Mouse (Mus musculus) MEL (cell line): ENCODE data around the gene Pdlim1. TPM values are rescaled to one million over a fixed set of nuclear protein-coding genes. Genes with fewer than 3 reads are reported as not detected.

ENCODE experiments used
- DNase-seq: peaks from one replicate; pipeline ENCODE4 v3.0.0; 2011; ENCODE audit warnings: low read depth, low spot score
- H3K27ac ChIP-seq: 2 replicates; pipeline ENCODE4 v1.5.1; 2012; ENCODE audit warnings: low read depth, mild to moderate bottlenecking, control low read depth, low read length, moderate library complexity; ENCODE audit not compliant: control insufficient read depth
- H3K27me3 ChIP-seq, 2 experiments: fragments of 150-350 bp in 1 of 2; sonication (generic) in 1 of 2; 2 replicates each; pipeline ENCODE4 v1.6.1; 2012; ENCODE audit warnings: low read length in 2 of 2, mild to moderate bottlenecking in 2 of 2, improper control_type of control experiment in 1 of 2, moderate library complexity in 1 of 2; ENCODE audit not compliant: insufficient read depth in 2 of 2, control insufficient read depth in 1 of 2
- H3K36me3 ChIP-seq, 2 experiments: 2 replicates each; pipeline ENCODE4 v1.6.1; 2012 to 2014; ENCODE audit warnings: low read length in 2 of 2, improper control_type of control experiment in 1 of 2, inconsistent platforms in 1 of 2, mild to moderate bottlenecking in 1 of 2; ENCODE audit not compliant: insufficient read depth in 2 of 2, control insufficient read depth in 1 of 2
- H3K4me1 ChIP-seq, 2 experiments: fragments of 150-350 bp in 1 of 2; sonication (generic) in 1 of 2; 2 replicates each; pipeline ENCODE4 v1.6.1; 2012; ENCODE audit warnings: low read length in 2 of 2, improper control_type of control experiment in 1 of 2, mild to moderate bottlenecking in 1 of 2; ENCODE audit not compliant: insufficient read depth in 2 of 2, control insufficient read depth in 1 of 2
- H3K4me3 ChIP-seq, 2 experiments: fragments of 150-350 bp in 1 of 2; sonication (generic) in 1 of 2; 2 replicates each; pipeline ENCODE4 v1.5.1; 2012; ENCODE audit warnings: low read depth in 2 of 2, low read length in 2 of 2, mild to moderate bottlenecking in 2 of 2, moderate library complexity in 2 of 2, control low read depth in 1 of 2, improper control_type of control experiment in 1 of 2; ENCODE audit not compliant: control insufficient read depth in 1 of 2, insufficient read depth in 1 of 2
- H3K79me2 ChIP-seq: 2 replicates; pipeline ENCODE4 v1.6.1; 2012; ENCODE audit warnings: mild to moderate bottlenecking, low read length, moderate library complexity; ENCODE audit not compliant: control insufficient read depth, poor library complexity, insufficient read depth
- H3K9ac ChIP-seq: 2 replicates; pipeline ENCODE4 v1.6.1; 2012; ENCODE audit warnings: low read depth, mild to moderate bottlenecking, control low read depth, low read length, moderate library complexity; ENCODE audit not compliant: control insufficient read depth, poor library complexity, severe bottlenecking
- H3K9me3 ChIP-seq: fragments of 150-350 bp; sonication (generic); replicated peaks from 2 replicates; pipeline ENCODE4 v1.6.1; 2012; ENCODE audit warnings: mild to moderate bottlenecking, low read length, improper control_type of control experiment, moderate library complexity; ENCODE audit not compliant: insufficient read depth
- CTCF ChIP-seq, 3 experiments: IDR thresholded peaks in 2 of 3; conservative IDR thresholded peaks in 1 of 3; 2 replicates each; pipeline ENCODE4 v1.5.1; 2011 to 2012; ENCODE audit warnings: low read length in 3 of 3, low read depth in 2 of 3, mild to moderate bottlenecking in 2 of 3, improper control_type of control experiment in 1 of 3, inconsistent platforms in 1 of 3, mixed read lengths in 1 of 3, moderate library complexity in 1 of 3; ENCODE audit not compliant: control insufficient read depth in 1 of 3, insufficient read depth in 1 of 3, poor library complexity in 1 of 3, severe bottlenecking in 1 of 3
- E2F4 ChIP-seq: IDR thresholded peaks from 2 replicates; pipeline ENCODE4 v1.6.1; 2011; ENCODE audit warnings: low read depth, low read length, improper control_type of control experiment, borderline replicate concordance
- ELF1 ChIP-seq: IDR thresholded peaks from 2 replicates; pipeline ENCODE4 v1.6.1; 2014; ENCODE audit warnings: low read depth, mild to moderate bottlenecking, inconsistent platforms, low read length, improper control_type of control experiment, moderate library complexity
- EP300 ChIP-seq, 2 experiments: IDR thresholded peaks; 2 replicates each; pipeline ENCODE4 v1.6.1; 2011; ENCODE audit warnings: improper control_type of control experiment in 2 of 2, low read length in 2 of 2, low read depth in 1 of 2, mild to moderate bottlenecking in 1 of 2
- GATA1 ChIP-seq: IDR thresholded peaks from 2 replicates; pipeline ENCODE4 v1.6.1; 2011; ENCODE audit warnings: low read depth, low read length, improper control_type of control experiment
- JUND ChIP-seq: IDR thresholded peaks from 2 replicates; pipeline ENCODE4 v1.6.1; 2011; ENCODE audit warnings: low read depth, mild to moderate bottlenecking, improper control_type of control experiment, low read length
- MAFK ChIP-seq: IDR thresholded peaks from 2 replicates; pipeline ENCODE4 v1.6.1; 2011; ENCODE audit warnings: low read depth, mild to moderate bottlenecking, low read length, improper control_type of control experiment, borderline replicate concordance
- MAZ ChIP-seq: IDR thresholded peaks from 2 replicates; pipeline ENCODE4 v1.6.1; 2012; ENCODE audit warnings: low read depth, mild to moderate bottlenecking, inconsistent platforms, low read length, improper control_type of control experiment
- MXI1 ChIP-seq: IDR thresholded peaks from 2 replicates; pipeline ENCODE4 v1.6.1; 2011; ENCODE audit warnings: mild to moderate bottlenecking, low read depth, low read length, improper control_type of control experiment
- MYB ChIP-seq: IDR thresholded peaks from 2 replicates; pipeline ENCODE4 v1.6.1; 2011; ENCODE audit warnings: mild to moderate bottlenecking, low read depth, low read length, improper control_type of control experiment
- NELFE ChIP-seq: IDR thresholded peaks from 2 replicates; pipeline ENCODE4 v1.6.1; 2011; ENCODE audit warnings: low read depth, low read length, improper control_type of control experiment
- POLR2A ChIP-seq, 2 experiments: IDR thresholded peaks; 2 replicates each; pipeline ENCODE4 v1.6.1; 2011 to 2012; ENCODE audit warnings: low read length in 2 of 2, mild to moderate bottlenecking in 2 of 2, control low read depth in 1 of 2, improper control_type of control experiment in 1 of 2, low read depth in 1 of 2, moderate library complexity in 1 of 2; ENCODE audit not compliant: control insufficient read depth in 1 of 2, insufficient read depth in 1 of 2, poor library complexity in 1 of 2
- POLR2AphosphoS2 ChIP-seq: IDR thresholded peaks from 2 replicates; pipeline ENCODE4 v1.6.1; 2011; ENCODE audit warnings: low read length, improper control_type of control experiment
- POLR2AphosphoS5 ChIP-seq: IDR thresholded peaks from 2 replicates; pipeline ENCODE4 v1.6.1; 2012; ENCODE audit warnings: low read depth, borderline replicate concordance, mild to moderate bottlenecking, inconsistent platforms, low read length, moderate library complexity, mixed read lengths
- RAD21 ChIP-seq: IDR thresholded peaks from 2 replicates; pipeline ENCODE4 v1.6.1; 2011; ENCODE audit warnings: mild to moderate bottlenecking, low read depth, low read length, improper control_type of control experiment
- RCOR1 ChIP-seq: IDR thresholded peaks from 2 replicates; pipeline ENCODE4 v1.6.1; 2012; ENCODE audit warnings: low read depth, mild to moderate bottlenecking, inconsistent platforms, low read length, improper control_type of control experiment
- SMC3 ChIP-seq: IDR thresholded peaks from 2 replicates; pipeline ENCODE4 v1.6.1; 2011; ENCODE audit warnings: low read depth, low read length, improper control_type of control experiment
- TAL1 ChIP-seq: IDR thresholded peaks from 2 replicates; pipeline ENCODE4 v1.6.1; 2012; ENCODE audit warnings: mild to moderate bottlenecking, inconsistent platforms, low read length, moderate library complexity, mixed read lengths
- TBP ChIP-seq: IDR thresholded peaks from 2 replicates; pipeline ENCODE4 v1.8.0; 2011; ENCODE audit warnings: low read depth, low read length, improper control_type of control experiment
- ZC3H11A ChIP-seq: IDR thresholded peaks from 2 replicates; pipeline ENCODE4 v1.6.1; 2012; ENCODE audit warnings: low read depth, mild to moderate bottlenecking, inconsistent platforms, low read length, improper control_type of control experiment
- polyA plus RNA-seq, 2 experiments: library from polyadenylated mRNA; stranded (reverse) in 1 of 2; unstranded in 1 of 2; fragments of >175 nt in 1 of 2; fragments of >200 nt in 1 of 2; gene quantifications; 2 replicates each; pipeline versions ENCODE4 v1.2.1 to v1.2.4; 2012; ENCODE audit warnings: low replicate concordance in 2 of 2, low read depth in 1 of 2; ENCODE audit not compliant: insufficient read length in 2 of 2, insufficient read depth in 1 of 2, missing spikeins in 1 of 2
- total RNA-seq: library from RNA; depleted of rRNA; stranded (reverse); fragments of 300-350 nt; gene quantifications from 2 replicates; pipeline ENCODE4 v1.2.3, GENCODE M21; 2012

Pdlim1 gene
- total and polyA plus RNA-seq, 3 experiments, result not detected

DNA sequence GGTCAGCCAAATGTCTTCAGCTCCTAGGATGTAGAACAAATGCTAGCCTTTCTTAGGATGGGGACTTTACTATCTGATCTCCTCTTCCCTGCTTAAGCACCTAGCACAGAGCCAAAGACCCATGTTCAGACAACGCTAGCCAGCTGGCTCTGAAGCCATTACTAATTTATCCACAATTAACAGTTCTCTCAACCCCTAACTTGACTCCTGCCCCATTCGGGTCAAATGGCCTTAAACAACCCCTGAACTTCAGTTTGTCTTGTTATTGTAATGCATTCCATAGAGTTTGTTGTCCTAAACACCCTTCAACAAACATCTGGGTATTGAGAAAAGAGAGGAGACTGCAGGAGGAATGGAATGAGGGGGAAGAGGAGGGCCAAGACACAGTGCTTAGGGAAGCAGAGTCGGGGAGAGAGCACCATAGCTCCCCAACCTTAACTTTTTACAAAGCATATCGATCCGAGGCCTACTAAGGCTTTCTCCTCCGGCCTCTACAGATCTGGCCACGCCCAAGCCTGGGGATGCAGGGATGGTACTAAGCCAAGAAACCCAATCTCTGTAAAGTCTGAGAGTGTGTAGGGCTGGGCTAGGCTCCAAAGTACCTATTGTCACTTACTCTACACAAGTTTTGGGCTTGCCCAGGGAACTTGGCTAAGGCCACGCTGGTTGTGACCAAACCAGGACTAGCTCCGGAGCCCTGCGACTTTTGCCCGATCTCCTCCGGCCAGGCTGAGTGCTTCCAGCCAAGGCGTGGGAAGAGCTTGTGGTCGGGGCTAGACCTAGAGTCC, 4.0 kb upstream of the Pdlim1 start:
- TF ChIP-seq ZC3H11A, result no peak
- TF ChIP-seq EP300 (IDR thresholded peaks at IDR 0.05; ENCODE audit: low read depth in 1 of 2, low read length in 2 of 2), result no peak
- no peak for TF ChIP-seq TBP
- TF ChIP-seq MAFK, result no peak
- no peak for TF ChIP-seq POLR2A (IDR thresholded peaks at IDR 0.05; ENCODE audit: control insufficient read depth in 1 of 2, insufficient read depth in 1 of 2, low read depth in 1 of 2, low read length in 2 of 2, poor library complexity in 1 of 2)
- no peak for TF ChIP-seq ELF1
- TF ChIP-seq GATA1, result no peak
- no peak for TF ChIP-seq TAL1
- no peak for TF ChIP-seq POLR2AphosphoS5
- no peaks in the 10 kb centered on the region for H3K36me3 ChIP-seq
- DNase-seq, result no peak
- no peaks in the 10 kb centered on the region for H3K4me1 ChIP-seq
- H3K79me2 ChIP-seq, result no peaks in the 10 kb centered on the region
- H3K27ac ChIP-seq, result no peak overlapping the region
- H3K9ac ChIP-seq, result no peak overlapping the region
- no peaks in the 10 kb centered on the region for H3K9me3 ChIP-seq
- H3K4me3 ChIP-seq, result no peak overlapping the region
- no peaks in the 10 kb centered on the region for H3K27me3 ChIP-seq

DNA sequence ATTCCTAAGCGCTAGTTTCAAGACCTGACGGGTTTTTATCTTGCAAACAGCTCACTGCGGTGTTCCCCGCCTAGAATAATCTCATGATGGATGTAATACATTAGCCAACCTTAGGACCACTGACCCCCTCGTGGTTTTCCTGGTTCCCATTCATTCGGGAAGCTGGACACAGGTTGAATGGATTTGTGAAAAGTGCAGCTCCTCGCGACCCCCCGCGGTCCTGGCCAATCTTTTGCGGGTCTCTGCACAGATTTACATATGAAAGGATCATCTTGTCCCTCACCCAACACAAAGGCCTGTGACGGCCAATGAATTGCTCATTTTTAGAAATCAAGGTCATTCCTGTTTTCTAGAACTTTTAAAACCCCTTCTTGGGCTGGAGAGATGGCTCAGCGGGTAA, 1.0 kb upstream of the Pdlim1 start:
- Histone ChIP-seq H3K4me3 (no peak overlapping the region), H3K27ac (no peak overlapping the region), H3K4me1 (no peaks in the 10 kb centered on the region), H3K9me3 (no peaks in the 10 kb centered on the region), H3K9ac (no peak overlapping the region), H3K27me3 (no peaks in the 10 kb centered on the region), H3K36me3 (no peaks in the 10 kb centered on the region)
- no peak for DNase-seq
- TF ChIP-seq MYB (no peak), MAZ (no peak), POLR2AphosphoS2 (no peak), NELFE (no peak), JUND (no peak), ELF1 (no peak), CTCF (IDR thresholded peaks at IDR 0.05 in 2 of 3, conservative IDR thresholded peaks at IDR 0.05 in 1 of 3; ENCODE audit: control insufficient read depth in 1 of 3, insufficient read depth in 1 of 3, low read depth in 2 of 3, low read length in 3 of 3, poor library complexity in 1 of 3, severe bottlenecking in 1 of 3) (no peak), TAL1 (no peak), SMC3 (no peak), TBP (no peak), E2F4 (no peak), MXI1 (no peak), RAD21 (no peak), GATA1 (no peak), RCOR1 (no peak)
- TF ChIP-seq, all 39 proteins: peak for 0
- H3K79me2 ChIP-seq, result no peaks in the 10 kb centered on the region
